Mouse (Mus musculus) frontal cortex, postnatal 14 days (tissue): ENCODE data around the gene Hes2.

Source experiments
- DNase-seq, 2 experiments: peaks; one replicate each; pipeline ENCODE4 v3.0.0; 2022; ENCODE audit warnings: low spot score in 2 of 2

Hes2 gene

GRCm38 (mm10) chr4:152158585-152159284, at the start of gene Hes2:
Gene Hes2 (plus strand): TSS chr4:152158867.
- no peak for DNase-seq

GRCm38 (mm10) chr4:152109509-152109908, 49.2 kb upstream of the Hes2 start:
- DNase-seq, result no peak

GRCm38 (mm10) chr4:152110689-152111088, 48.0 kb upstream of the Hes2 start:
- DNase-seq, result no peak

GRCm38 (mm10) chr4:152112329-152112728, 46.3 kb upstream of the Hes2 start:
- DNase-seq, result no peak

- DNase-seq, result no peak
Measured at GRCm38 (mm10) chr4:152114080-152114479, 44.6 kb upstream of the Hes2 start.

- DNase-seq, result no peak
Measured at GRCm38 (mm10) chr4:152115921-152116612, 42.6 kb upstream of the Hes2 start, which contains the start of gene Tnfrsf25. Gene Tnfrsf25 (plus strand): TSS chr4:152115934.

GRCm38 (mm10) chr4:152117538-152117937, 41.1 kb upstream of the Hes2 start:
- no peak for DNase-seq

GRCm38 (mm10) chr4:152119396-152120292, 39.0 kb upstream of the Hes2 start:
- DNase-seq, result no peak

GRCm38 (mm10) chr4:152120311-152121182, 38.1 kb upstream of the Hes2 start:
- no peak for DNase-seq

- no peak for DNase-seq
Measured at GRCm38 (mm10) chr4:152121183-152121505, 37.5 kb upstream of the Hes2 start.

- DNase-seq, result no peak
Measured at GRCm38 (mm10) chr4:152124361-152124961, 34.2 kb upstream of the Hes2 start.

- no peak for DNase-seq
Measured at GRCm38 (mm10) chr4:152125161-152126025, 33.3 kb upstream of the Hes2 start.

- no peak for DNase-seq
Measured at GRCm38 (mm10) chr4:152126026-152126920, 32.4 kb upstream of the Hes2 start.

- no peak for DNase-seq
Measured at GRCm38 (mm10) chr4:152127884-152128283, 30.8 kb upstream of the Hes2 start.

- DNase-seq, result no peak
Measured at GRCm38 (mm10) chr4:152128784-152129183, 29.9 kb upstream of the Hes2 start.

GRCm38 (mm10) chr4:152129395-152129930, 29.2 kb upstream of the Hes2 start:
- DNase-seq, result no peak

- DNase-seq, result no peak
Measured at GRCm38 (mm10) chr4:152130771-152131653, 27.7 kb upstream of the Hes2 start.
